Mouse (Mus musculus) megakaryocyte progenitor cell, adult 5-6 weeks (primary cell): ENCODE measurements around the gene Aatk. TPM values are rescaled to one million over a fixed set of nuclear protein-coding genes. Genes with fewer than 3 reads are reported as not detected.
A peak's percentile ranks its signal among the peaks of the same experiment; 100 is the strongest.

Experiments used
- ATAC-seq: replicated peaks from 2 replicates; pipeline ENCODE4 v1.8.0; 2016; ENCODE audit warnings: mild to moderate bottlenecking, moderate TSS enrichment, inconsistent platforms; ENCODE audit not compliant: poor library complexity
- total RNA-seq, 2 experiments: library from RNA; stranded (forward) in 1 of 2; stranded (reverse) in 1 of 2; fragments of 157-497, 149-512 nt in 1 of 2; fragments of 200-1000 nt in 1 of 2; gene quantifications; 2 replicates each; pipeline versions ENCODE4 v1.2.3 to v1.2.4; 2015 to 2017

Aatk gene
- total RNA-seq, 2 experiments from 2014 or later: 4.7 to 6.3 TPM

- no peak for ATAC-seq
Observed at GRCm38 (mm10) chr11:120028319-120029092, 18.5 kb downstream of the Aatk start.

GRCm38 (mm10) chr11:120026941-120027340, 20.0 kb downstream of the Aatk start:
- ATAC-seq: no peak

GRCm38 (mm10) chr11:120022841-120023240, 24.1 kb downstream of the Aatk start:
- no peak for ATAC-seq

GRCm38 (mm10) chr11:120022216-120022615, 24.8 kb downstream of the Aatk start:
- ATAC-seq: no peak

GRCm38 (mm10) chr11:120021367-120021766, 25.6 kb downstream of the Aatk start:
- no peak for ATAC-seq

- no peak for ATAC-seq
Observed at GRCm38 (mm10) chr11:120019542-120020440, 27.2 kb downstream of the Aatk start.

- no peak for ATAC-seq
Observed at GRCm38 (mm10) chr11:120017011-120017410, 30.0 kb downstream of the Aatk start.

- ATAC-seq: no peak
Observed at GRCm38 (mm10) chr11:120014758-120015157, 32.2 kb downstream of the Aatk start.

GRCm38 (mm10) chr11:120013174-120013711, 33.7 kb downstream of the Aatk start:
- peak; percentile 89 for ATAC-seq

GRCm38 (mm10) chr11:120012702-120013101, 34.3 kb downstream of the Aatk start:
- no peak for ATAC-seq

- no peak for ATAC-seq
Observed at GRCm38 (mm10) chr11:120011761-120012560, 35.0 kb downstream of the Aatk start.

- ATAC-seq: no peak
Observed at GRCm38 (mm10) chr11:120011114-120011760, 35.7 kb downstream of the Aatk start.

GRCm38 (mm10) chr11:120009937-120010336, 37.0 kb downstream of the Aatk start:
- no peak for ATAC-seq

GRCm38 (mm10) chr11:120008956-120009355, 38.0 kb downstream of the Aatk start:
- no peak for ATAC-seq

- no peak for ATAC-seq
Observed at GRCm38 (mm10) chr11:120008501-120008900, 38.5 kb downstream of the Aatk start.

- no peak for ATAC-seq
Observed at GRCm38 (mm10) chr11:120007496-120008080, 39.4 kb downstream of the Aatk start.

GRCm38 (mm10) chr11:120005434-120006317, 41.3 kb downstream of the Aatk start:
- no peak for ATAC-seq

GRCm38 (mm10) chr11:120002634-120003220, 44.2 kb downstream of the Aatk start:
- ATAC-seq: no peak
